In genomic region chr6:51591264-51591663, GRCm38 (mm10) we compare ENCODE assay signal across 17 mouse cellular contexts.
DNase-seq lines count a peak whose midpoint lies in the region; ATAC-seq lines count a peak whose summit lies in the region.
"Had no signal": no experiment of that assay in that cellular context is flagged by ENCODE, and none has a peak within 500 bp of the region (broad histone marks: within the 10 kb centered on the region; RNA-seq: fewer than 3 reads in every experiment).

No protein-coding gene starts in this region.

- no peak for DNase-seq in neural tube, embryonic 10.5 days (ENCODE audit: extremely low spot score, low spot score)
- DNase-seq in midbrain, embryonic 10.5 days (ENCODE audit: low spot score): no peak
- DNase-seq in thymus, adult 18-20 months: no peak
- no peak for DNase-seq in lung, postnatal 25 days (ENCODE audit: low spot score)
- no peak for DNase-seq in retina, embryonic 14.5 days (ENCODE audit: low spot score)
- DNase-seq: cerebellum, postnatal 10 days; embryo, embryonic 11 days; gastrocnemius, postnatal 36 days; heart, postnatal 10 days; lung, postnatal 36 days had no signal

- 80% methylated on average over 1 of the region's 1 CpGs for WGBS in neural tube, embryonic 12.5 days
- WGBS in hindbrain, embryonic 13.5 days: 71% methylated on average over 1 of the region's 1 CpGs
- 86% methylated on average over 1 of the region's 1 CpGs for whole genome bisulfite sequencing in midbrain, embryonic 10.5 days
- WGBS in neural tube, embryonic 13.5 days: 76% methylated on average over 1 of the region's 1 CpGs

- H3K36me3 ChIP-seq in neural tube, embryonic 12.5 days: no peaks in the 10 kb centered on the region
- no peaks in the 10 kb centered on the region for H3K36me3 ChIP-seq in hindbrain, embryonic 13.5 days
- no peaks in the 10 kb centered on the region for H3K36me3 ChIP-seq in midbrain, embryonic 10.5 days
- H3K36me3 ChIP-seq in neural tube, embryonic 13.5 days: no peaks in the 10 kb centered on the region
- H3K36me3 ChIP-seq: intestine, embryonic 15.5 days; kidney, embryonic 15.5 days; limb, embryonic 15.5 days had no signal

- ATAC-seq in neural tube, embryonic 12.5 days (ENCODE audit: low FRiP score, low read depth): no peak
- no peak for ATAC-seq in hindbrain, embryonic 13.5 days (ENCODE audit: low FRiP score)
- no peak for ATAC-seq in neural tube, embryonic 13.5 days (ENCODE audit: low read depth)
- ATAC-seq: intestine, embryonic 15.5 days had no signal

- peaks cover 30% of the 10 kb centered on the region for H3K4me1 ChIP-seq in neural tube, embryonic 12.5 days
- peaks cover 57% of the 10 kb centered on the region for H3K4me1 ChIP-seq in hindbrain, embryonic 13.5 days (replicated peaks)
- H3K4me1 ChIP-seq in midbrain, embryonic 10.5 days: peaks cover 44% of the 10 kb centered on the region
- H3K4me1 ChIP-seq in neural tube, embryonic 13.5 days (replicated peaks): peaks cover 78% of the 10 kb centered on the region

- H3K9ac ChIP-seq in neural tube, embryonic 12.5 days: no peak overlapping the region
- H3K9ac ChIP-seq in hindbrain, embryonic 13.5 days: no peak overlapping the region
- H3K9ac ChIP-seq in neural tube, embryonic 13.5 days: 0 out of 2 replicates have a peak overlapping the region, but pooled peaks have one; percentile 79
- H3K9ac ChIP-seq: intestine, embryonic 15.5 days; kidney, embryonic 15.5 days; limb, embryonic 15.5 days had no signal

- H3K4me3 ChIP-seq in neural tube, embryonic 12.5 days: no peak overlapping the region
- H3K4me3 ChIP-seq in hindbrain, embryonic 13.5 days: peak overlapping the region; percentile 44; the same call in 1 of the 2 replicates
- H3K4me3 ChIP-seq in midbrain, embryonic 10.5 days: no peak overlapping the region
- H3K4me3 ChIP-seq in neural tube, embryonic 13.5 days: no peak overlapping the region
- H3K4me3 ChIP-seq: intestine, embryonic 15.5 days; limb, embryonic 15.5 days had no signal

- no peaks in the 10 kb centered on the region for H3K27me3 ChIP-seq in neural tube, embryonic 12.5 days (replicated peaks)
- no peaks in the 10 kb centered on the region for H3K27me3 ChIP-seq in hindbrain, embryonic 13.5 days
- peaks cover 7% of the 10 kb centered on the region; the same call in 1 of the 2 replicates for H3K27me3 ChIP-seq in midbrain, embryonic 10.5 days (ENCODE audit: low read depth, poor library complexity, severe bottlenecking)
- H3K27me3 ChIP-seq in neural tube, embryonic 13.5 days: peaks cover 3% of the 10 kb centered on the region; the same call in 1 of the 2 replicates
- H3K27me3 ChIP-seq: intestine, embryonic 15.5 days had no signal

- H3K27ac ChIP-seq in neural tube, embryonic 12.5 days: no peak overlapping the region
- H3K27ac ChIP-seq in hindbrain, embryonic 13.5 days: peak overlapping the region; percentile 100
- H3K27ac ChIP-seq in midbrain, embryonic 10.5 days (replicated peaks): peak overlapping the region; percentile 97; the same call in 1 of the 2 replicates
- peak overlapping the region; percentile 99; the same call in 1 of the 2 replicates for H3K27ac ChIP-seq in neural tube, embryonic 13.5 days (replicated peaks)
- H3K27ac ChIP-seq: heart, embryonic 10.5 days; intestine, embryonic 15.5 days; limb, embryonic 15.5 days had no signal

- H3K9me3 ChIP-seq in neural tube, embryonic 12.5 days: no peaks in the 10 kb centered on the region
- H3K9me3 ChIP-seq in hindbrain, embryonic 13.5 days: no peaks in the 10 kb centered on the region
- H3K9me3 ChIP-seq in midbrain, embryonic 10.5 days (replicated peaks): no peaks in the 10 kb centered on the region
- H3K9me3 ChIP-seq in neural tube, embryonic 13.5 days: no peaks in the 10 kb centered on the region
- H3K9me3 ChIP-seq: heart, embryonic 10.5 days; intestine, embryonic 15.5 days; kidney, embryonic 15.5 days; limb, embryonic 15.5 days had no signal

- H3K4me2 ChIP-seq in neural tube, embryonic 12.5 days (replicated peaks): peak overlapping the region; percentile 74; the same call in 1 of the 2 replicates
- peak overlapping the region; percentile 79 for H3K4me2 ChIP-seq in hindbrain, embryonic 13.5 days
- peak overlapping the region; percentile 81 for H3K4me2 ChIP-seq in neural tube, embryonic 13.5 days
